Mouse (Mus musculus) mature B cell (primary cell): Measurements from ENCODE around the gene Arnt.

Experiments used
- in situ Hi-C: fragments of 300-500 bp; cut with MboI; formaldehyde crosslinking; loops from 2 replicates; pipeline ENCODE4 v1.14.3; 2019

Gene Arnt

GRCm38 (mm10) chr3:95456367-95456766, 22.2 kb downstream of the Arnt start:
- in situ Hi-C loops: no loop called here

GRCm38 (mm10) chr3:95457758-95458157, 23.6 kb downstream of the Arnt start:
- in situ Hi-C loops: no loop called here

- in situ Hi-C loops: no loop called here
Observed at GRCm38 (mm10) chr3:95459381-95459780, 25.2 kb downstream of the Arnt start.

GRCm38 (mm10) chr3:95463852-95464251, 29.7 kb downstream of the Arnt start:
- in situ Hi-C loops: loop anchor here (10.0 kb wide), 1 partner anchor 109 kb away; the partner anchor contains the start of gene Setdb1

- in situ Hi-C loops: no loop called here
Observed at GRCm38 (mm10) chr3:95478966-95479365, 44.8 kb downstream of the Arnt start.

GRCm38 (mm10) chr3:95486421-95486820, 52.2 kb downstream of the Arnt start:
- in situ Hi-C loops: no loop called here

GRCm38 (mm10) chr3:95488679-95489078, 54.5 kb downstream of the Arnt start:
- in situ Hi-C loops: no loop called here

GRCm38 (mm10) chr3:95490238-95490637, 56.0 kb downstream of the Arnt start:
- in situ Hi-C loops: no loop called here

- in situ Hi-C loops: no loop called here
Observed at GRCm38 (mm10) chr3:95494342-95494741, 60.2 kb downstream of the Arnt start.

- in situ Hi-C loops: no loop called here
Observed at GRCm38 (mm10) chr3:95498229-95498628, 64.0 kb downstream of the Arnt start.

- in situ Hi-C loops: no loop called here
Observed at GRCm38 (mm10) chr3:95499024-95499423, 64.8 kb downstream of the Arnt start, which contains the start of gene Ctsk. Gene Ctsk, plus strand, starts transcription at chr3:95499256.

GRCm38 (mm10) chr3:95499496-95500140, 65.4 kb downstream of the Arnt start:
- in situ Hi-C loops: no loop called here

- in situ Hi-C loops: no loop called here
Observed at GRCm38 (mm10) chr3:95502312-95502711, 68.1 kb downstream of the Arnt start.

GRCm38 (mm10) chr3:95509348-95509747, 75.2 kb downstream of the Arnt start:
- in situ Hi-C loops: no loop called here

GRCm38 (mm10) chr3:95511611-95512180, 77.5 kb downstream of the Arnt start:
- in situ Hi-C loops: no loop called here

GRCm38 (mm10) chr3:95516614-95517041, 82.4 kb downstream of the Arnt start:
- in situ Hi-C loops: no loop called here

- in situ Hi-C loops: no loop called here
Observed at GRCm38 (mm10) chr3:95517493-95517898, 83.3 kb downstream of the Arnt start.

GRCm38 (mm10) chr3:95518891-95519290, 84.7 kb downstream of the Arnt start:
- in situ Hi-C loops: no loop called here

GRCm38 (mm10) chr3:95519315-95519714, 85.1 kb downstream of the Arnt start:
- in situ Hi-C loops: no loop called here

GRCm38 (mm10) chr3:95520100-95520499, 85.9 kb downstream of the Arnt start:
- in situ Hi-C loops: no loop called here

GRCm38 (mm10) chr3:95521168-95521567, 87.0 kb downstream of the Arnt start:
- in situ Hi-C loops: no loop called here

GRCm38 (mm10) chr3:95523662-95524061, 89.5 kb downstream of the Arnt start:
- in situ Hi-C loops: no loop called here

GRCm38 (mm10) chr3:95524673-95525072, 90.5 kb downstream of the Arnt start:
- in situ Hi-C loops: no loop called here

GRCm38 (mm10) chr3:95526111-95526510, 91.9 kb downstream of the Arnt start:
- in situ Hi-C loops: no loop called here
